Mouse (Mus musculus): ENCODE measurements around the gene Ypel4.
"Not testable (repeated sequence)": the region's sequence is repeated elsewhere in the genome, so short reads cannot be mapped to it uniquely, and the experiment has no call there.

The Ypel4 gene

DNA sequence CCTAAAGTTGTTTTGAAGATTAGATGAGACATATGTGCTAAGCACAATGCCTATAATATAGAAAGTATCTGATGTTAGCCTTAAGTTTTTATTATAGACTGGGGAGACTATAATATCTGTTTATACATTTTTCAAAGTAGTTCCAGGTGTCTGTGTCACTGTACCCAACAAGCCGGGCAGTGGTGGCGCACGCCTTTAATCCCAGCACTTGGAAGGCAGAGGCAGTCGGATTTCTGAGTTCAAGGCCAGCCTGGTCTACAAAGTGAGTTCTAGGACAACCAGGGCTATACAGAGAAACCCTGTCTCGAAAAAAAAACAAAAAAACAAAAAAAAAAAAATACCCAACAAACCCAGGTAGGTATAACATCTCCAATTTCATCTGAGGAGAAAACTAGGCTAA, 5.7 kb upstream of the Ypel4 start:
- DNase-seq, result not testable (repeated sequence)

DNA sequence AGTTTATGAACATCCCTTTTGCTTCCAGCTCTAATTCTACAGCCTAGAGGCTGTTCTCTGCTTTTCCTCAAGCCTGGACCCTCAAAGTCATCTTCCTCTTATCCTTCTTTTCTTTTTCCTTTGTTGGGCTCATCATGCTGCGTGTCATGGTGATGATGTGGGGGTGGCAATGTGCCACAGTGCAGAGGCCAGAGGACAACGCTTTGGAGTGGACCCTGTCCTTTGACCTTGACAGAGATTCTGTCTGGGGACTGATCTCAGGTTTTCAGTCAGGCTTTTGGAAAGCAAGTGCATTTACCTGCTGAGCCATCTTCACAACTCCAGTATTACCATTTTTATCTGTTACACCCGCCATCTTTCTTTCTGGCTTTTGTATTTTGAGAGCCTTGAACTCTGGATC, 2.7 kb upstream of the Ypel4 start:
- DNase-seq, result no peak

DNA sequence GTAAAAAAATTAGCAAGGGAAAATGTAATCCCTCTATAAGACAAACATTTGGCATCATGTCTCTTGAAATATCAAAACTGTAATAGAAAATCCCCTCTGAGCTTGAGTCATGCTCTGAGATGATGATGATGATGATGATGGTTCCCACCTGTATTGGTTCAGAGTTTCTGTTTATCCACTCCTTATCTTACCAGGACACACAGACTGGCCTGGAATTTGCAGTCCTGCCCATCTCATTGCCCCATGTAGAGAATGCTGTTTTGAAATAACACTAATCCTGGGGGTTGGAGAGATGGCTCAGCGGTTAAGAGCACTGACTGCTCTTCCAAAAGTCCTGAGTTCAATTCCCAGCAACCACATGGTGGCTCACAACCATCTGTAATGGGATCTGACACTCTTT, 1.5 kb upstream of the Ypel4 start:
- DNase-seq, result no peak

DNA sequence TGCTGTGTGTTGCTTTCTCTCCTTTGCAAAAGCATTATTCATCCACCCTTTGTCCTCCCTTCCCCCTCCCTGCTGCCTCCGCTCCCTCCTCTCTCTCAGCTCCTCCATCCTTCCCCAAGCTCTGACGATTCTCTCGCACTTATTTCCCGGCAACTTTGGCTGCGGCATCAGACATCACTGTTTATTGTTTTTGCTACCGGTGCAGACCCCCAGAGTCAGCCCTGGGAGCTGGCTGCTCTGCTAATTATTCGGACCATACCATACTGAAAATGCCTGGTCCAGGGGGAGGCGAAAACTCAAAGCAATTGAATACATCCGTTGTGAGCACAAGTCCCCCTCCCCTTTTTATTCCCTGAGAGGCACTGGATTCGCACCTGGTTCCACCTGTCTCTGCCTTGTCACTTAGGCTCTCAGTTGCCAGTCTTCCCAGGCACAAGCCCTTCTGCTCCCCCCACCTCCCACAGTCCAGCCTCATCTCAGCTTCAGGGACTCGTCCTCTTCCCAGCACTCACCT, 550 bp downstream of the Ypel4 start:
- peak; percentile 34 to 48 for DNase-seq

DNA sequence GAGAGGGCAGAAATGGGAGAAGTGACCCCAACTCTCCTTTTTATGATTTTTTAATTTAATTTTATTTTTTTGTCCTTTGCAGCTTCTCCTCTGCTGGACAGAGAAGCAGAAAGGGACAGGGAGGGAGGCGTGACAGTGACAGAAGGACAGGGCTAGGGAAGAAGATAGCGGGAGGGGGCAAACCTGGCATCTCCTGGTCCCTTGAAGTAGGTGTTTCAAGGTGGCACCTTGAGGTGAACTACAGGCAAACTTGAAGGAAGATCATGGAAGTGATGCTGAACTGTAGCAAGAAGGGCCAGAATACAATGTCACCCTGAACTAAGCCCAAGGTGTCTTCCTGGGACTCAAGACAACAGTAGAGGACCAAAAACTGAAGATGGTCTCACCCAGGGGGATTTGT, 1.1 kb downstream of the Ypel4 start:
- no peak for DNase-seq

DNA sequence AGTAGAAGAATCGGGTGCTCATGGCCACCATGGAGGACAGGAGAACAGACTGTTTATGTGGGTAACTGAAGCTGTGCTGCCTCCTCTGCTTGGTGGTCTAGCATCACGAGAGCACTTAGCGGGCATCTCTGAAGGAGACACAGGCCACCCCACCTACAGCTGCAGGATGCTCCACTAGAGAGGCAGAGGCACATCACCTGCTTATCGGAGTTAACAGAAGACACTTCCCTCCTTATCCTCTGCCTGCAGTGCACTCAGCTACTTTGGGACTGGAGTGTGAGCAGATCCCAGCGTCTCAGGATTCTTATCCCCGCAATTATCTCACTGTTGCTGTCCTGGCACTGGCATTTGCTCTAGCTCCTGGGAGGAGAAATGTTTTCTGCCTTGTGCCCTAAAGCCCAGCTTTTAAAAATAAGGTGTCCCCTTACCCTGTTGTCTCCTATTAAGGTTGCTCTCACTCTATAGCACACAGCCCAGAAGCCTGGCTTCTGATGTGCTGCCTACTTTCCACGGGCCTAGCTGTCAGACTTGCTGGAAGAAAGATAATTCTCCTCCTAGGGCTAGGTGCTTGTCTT, 1.6 kb downstream of the Ypel4 start:
- DNase-seq, result peak in 1 of 2 experiments; percentile 10

DNA sequence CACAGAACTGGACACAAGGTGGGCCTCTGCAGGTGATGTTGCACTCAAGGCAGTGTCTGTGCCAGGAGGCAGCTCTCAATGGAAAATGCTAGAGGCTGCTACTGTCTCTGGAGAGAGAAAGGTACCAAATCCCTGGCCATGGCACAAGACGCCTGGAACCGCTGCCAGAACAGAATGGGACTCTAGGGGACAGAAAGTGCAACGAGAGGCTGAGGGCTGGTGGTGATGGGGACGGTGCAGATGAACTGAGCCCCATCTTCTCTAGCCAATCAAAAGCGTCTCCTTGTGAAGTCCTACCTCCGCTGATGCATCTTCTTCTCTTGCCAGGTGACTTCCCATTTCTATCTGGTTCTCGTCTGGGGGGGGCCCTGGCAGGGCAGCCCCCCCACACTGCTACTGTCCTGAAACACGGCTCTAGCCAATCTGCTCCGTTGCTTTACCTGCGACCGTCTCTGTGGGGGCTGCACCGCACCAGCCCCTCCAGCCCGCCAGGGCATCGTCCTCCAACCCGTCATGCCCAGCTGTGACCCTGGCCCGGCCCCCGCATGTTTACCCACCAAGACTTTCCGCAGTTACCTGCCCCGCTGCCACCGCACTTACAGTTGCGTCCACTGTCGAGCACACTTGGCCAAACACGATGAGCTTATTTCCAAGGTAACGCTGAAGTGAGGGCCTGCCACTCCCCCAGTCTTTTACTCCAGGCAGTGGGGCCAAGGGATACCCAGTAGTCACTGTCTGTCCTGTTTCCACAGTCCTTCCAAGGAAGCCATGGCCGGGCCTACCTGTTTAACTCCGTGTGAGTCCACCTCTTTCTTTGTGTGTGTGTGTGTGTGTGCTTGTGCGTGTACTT, 2.7 kb downstream of the Ypel4 start:
- DNase-seq, result peak; percentile 36 to 55

DNA sequence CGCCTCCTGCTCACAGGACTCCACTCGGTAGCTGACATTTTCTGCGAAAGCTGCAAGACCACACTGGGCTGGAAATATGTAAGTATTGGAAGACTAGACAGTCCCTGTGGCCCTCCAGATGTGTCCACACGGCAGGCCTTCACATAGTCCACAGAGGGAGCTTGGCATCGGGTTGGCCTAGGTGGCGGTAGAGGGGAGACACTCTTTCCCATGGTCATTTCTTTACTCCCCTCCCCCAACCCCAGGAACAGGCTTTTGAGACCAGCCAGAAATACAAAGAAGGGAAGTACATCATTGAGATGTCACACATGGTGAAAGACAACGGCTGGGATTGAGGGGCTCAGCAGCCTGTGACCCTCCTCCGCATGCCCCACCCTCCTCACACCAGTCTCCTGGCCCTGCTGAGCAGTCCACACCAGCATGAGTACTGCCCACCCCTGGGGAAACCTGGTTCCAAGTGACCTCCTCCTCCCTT, 3.6 kb downstream of the Ypel4 start:
- DNase-seq, result peak; percentile 63 to 69

DNA sequence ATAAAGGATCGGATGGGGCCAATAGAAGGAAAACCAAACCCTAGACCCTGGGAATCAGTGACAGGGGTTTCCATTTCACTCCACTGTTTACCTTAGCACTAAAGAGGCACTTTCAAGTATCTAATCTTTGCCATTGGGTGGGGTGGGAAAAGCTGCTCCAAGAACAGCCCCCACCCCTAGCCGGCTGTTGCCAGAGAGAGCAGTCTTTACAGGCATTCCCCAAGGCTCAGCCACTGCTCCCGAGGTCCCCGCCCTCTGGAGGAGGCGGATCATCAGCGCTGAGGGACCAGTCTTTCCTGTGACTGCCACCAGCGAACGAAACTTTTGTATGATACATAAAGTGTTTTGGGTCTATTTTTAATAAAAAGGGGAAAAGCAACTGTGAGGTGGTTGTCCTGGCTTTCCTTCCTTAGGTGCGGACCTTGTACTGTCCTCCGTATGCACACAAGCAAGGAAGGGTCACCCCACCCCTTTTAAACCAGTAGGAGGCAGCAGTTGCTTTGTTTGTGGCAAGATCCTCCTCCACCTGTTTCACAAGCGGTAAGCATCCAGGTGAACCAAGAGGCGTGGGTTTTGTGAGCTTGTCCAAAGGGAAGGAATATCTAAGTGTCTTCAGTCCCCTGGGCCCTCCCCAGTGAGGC, 4.5 kb downstream of the Ypel4 start:
- peak; percentile 67 to 75 for DNase-seq

DNA sequence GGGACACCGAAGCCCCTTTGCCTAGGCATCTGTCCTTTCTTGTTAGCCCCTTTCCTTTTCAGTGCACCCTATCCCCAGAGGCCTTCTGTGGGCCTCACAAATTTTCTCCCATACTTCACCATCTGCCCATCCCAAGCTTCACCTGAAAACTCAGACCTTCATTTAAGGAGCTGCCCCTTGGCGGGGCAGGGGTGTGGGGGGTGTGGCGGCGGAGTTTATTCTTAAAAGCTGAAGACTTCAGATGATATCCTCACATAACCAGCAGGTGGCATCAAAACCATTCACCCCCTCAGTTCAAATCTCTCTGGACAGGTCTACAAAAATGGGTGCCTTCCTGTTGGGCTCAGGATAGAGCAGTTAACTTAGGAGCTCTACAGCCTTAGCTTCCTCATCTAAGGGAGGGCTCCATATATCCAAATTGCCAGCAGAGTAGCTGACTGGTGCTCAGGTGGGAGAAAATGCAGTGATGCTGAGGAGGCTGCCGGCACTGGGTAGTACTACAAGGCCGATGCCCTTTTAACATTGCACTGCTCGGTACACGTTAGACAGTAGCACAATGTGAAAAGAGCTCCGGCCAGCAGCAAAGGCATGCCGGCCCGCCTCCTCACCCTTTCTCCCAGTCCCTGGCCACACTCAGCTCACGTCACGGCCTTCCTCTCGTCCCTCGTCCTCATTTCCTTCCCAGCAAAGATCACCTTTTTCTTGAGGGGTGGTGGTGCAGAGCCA, 6.9 kb downstream of the Ypel4 start:
- peak; percentile 46 to 62 for DNase-seq

DNA sequence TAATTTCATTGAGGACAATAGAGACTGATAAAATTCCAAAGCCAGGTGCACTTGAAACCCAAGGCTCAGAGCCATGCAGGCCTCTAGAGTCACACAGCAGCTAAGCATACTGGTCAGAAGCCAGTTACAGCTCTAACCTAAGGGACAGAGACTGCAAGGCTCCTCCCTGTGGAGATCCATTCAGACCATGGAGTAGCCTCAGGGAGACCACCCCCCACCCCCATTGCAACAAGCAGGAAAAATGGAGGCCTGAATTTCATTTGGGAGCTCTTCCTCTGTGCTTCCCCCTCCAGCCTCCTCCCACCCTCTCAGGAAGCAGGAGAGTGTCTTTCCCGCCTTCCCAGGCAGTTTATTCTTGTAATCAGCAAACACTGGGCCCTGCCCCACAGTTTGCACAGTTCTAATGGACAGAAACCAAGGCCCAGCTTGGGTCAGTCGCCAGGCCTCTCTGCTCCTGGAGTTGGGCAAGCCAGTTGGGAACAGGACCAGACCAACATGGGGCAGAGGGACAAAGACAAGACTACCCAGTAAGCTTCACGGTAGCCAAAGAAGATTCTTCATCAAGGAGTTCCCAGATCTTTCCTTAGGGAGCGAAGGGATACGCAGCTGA, 8.1 kb downstream of the Ypel4 start:
- DNase-seq, result no peak

DNA sequence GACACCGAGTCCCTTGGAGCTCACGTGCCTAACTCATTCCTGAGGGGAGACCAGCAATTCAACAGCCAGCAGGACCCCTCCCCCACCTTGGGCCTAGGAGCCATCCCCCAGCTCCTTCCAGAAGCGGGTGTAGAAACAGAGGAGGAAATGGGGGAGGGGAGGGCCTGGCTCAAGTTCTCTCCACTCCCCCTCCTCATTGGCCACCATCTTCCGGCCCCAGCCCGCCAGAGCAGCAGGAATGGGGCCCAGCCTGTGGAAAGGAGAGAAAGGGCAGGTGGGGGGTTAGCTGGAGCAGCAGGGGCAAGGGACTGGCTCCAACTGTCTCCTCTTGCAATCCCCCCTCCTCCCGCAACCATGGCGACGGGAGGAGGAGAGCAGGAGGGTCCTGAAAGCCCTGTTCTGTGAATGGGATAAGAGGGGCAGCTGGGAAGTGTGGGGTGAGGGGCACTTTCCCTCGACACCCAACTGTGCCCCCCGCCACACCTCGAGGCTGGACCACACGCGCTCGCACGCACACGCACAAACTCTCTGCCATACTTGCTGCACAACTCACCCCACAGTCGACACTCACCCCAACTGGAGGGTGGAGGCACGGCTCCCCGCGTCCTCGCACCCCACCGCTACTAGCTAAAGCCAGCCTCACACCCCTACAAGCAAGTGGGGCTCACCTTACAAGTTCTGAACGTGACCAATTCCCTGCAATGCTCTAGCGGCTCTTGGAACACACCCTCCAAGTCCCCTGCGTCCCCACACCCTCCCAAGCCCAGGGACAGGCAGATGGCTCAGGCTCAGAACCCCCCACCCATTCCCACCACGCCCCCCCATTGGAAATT, 8.8 kb downstream of the Ypel4 start:
- DNase-seq, result peak; percentile 80 to 88

DNA sequence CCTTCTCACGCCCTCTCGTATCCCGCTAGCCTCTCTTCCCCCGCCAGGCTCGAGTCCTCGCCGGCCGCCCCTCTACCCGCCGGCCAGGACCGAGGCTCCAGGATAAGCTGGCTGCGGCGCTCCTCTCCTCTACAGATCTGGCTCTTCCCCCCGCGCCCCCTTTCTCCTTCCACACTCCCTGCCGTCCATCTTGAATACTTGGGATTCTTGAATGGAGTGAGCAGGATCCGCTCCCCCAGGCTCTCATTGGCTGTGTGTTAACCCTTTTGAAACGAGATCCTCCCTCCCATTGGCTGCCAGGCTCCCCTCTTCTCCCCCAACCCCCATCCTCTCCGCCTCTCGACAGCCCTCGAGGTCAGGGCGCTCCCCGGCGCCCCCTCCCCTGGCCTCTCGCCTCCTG, 9.7 kb downstream of the Ypel4 start, which contains the start of gene Gm19426:
TSS of gene Gm19426 (minus strand) at position 95 of the 400 bp plus-strand sequence.
- DNase-seq, result peak; percentile 86 to 91

DNA sequence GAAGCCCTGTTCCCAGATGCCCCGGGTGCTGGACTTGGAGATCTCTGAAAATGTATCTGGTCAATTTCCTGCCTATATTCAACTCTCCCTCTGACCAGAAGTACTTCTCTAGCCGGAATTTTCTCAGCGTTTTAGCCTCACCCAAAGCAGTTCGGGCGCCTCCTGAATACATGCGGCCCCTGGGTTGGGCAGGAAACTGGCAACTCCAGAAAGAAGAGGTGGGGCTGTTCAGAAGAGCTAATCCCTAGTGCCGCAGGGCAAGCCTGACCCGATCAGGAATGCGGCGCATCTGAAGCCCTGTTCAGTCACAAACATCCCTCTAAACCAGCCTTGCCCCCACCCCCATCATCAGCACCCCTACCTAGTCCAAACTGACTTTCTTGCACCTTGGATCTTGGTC, 10.3 kb downstream of the Ypel4 start:
- DNase-seq, result peak in 1 of 2 experiments; percentile 45

DNA sequence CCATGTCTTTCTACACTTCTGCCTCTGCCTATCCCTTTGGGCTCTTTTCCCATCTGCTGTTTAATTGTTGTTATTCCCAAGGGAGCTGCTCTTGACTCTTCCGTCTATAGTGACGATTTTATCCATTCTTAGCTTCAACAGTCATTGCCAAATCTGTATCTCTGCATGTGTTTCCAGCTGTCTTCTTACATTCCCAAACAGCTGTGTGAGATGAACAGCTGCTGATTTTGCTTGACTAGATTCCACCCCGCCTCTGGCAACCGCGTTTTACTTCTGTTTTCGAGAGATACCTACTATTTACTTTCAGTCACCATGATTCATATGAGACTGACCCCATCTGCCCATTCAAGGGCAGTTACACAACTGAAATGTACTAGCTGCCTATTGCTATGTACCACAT, 16.3 kb downstream of the Ypel4 start:
- DNase-seq, result peak in 1 of 2 experiments; percentile 21

DNA sequence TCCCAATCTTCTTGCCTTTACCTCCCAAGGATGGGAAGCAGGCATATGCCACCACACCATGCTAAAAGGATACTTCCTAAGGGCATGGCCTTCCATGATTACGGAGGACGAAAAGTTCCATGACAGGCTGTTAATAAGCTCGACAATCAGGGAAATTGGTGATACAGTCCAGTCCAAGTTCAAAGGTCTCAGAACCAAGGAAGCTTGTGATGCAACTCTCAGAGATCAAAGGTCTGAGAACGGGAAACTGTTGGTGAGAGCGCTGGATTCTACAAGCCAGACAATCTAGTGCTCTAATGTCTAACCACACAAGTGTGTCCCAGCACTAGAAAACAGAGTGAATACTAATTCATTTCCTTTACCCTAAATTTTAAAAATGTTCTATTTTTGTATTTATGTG, 22.4 kb downstream of the Ypel4 start:
- no peak for DNase-seq

DNA sequence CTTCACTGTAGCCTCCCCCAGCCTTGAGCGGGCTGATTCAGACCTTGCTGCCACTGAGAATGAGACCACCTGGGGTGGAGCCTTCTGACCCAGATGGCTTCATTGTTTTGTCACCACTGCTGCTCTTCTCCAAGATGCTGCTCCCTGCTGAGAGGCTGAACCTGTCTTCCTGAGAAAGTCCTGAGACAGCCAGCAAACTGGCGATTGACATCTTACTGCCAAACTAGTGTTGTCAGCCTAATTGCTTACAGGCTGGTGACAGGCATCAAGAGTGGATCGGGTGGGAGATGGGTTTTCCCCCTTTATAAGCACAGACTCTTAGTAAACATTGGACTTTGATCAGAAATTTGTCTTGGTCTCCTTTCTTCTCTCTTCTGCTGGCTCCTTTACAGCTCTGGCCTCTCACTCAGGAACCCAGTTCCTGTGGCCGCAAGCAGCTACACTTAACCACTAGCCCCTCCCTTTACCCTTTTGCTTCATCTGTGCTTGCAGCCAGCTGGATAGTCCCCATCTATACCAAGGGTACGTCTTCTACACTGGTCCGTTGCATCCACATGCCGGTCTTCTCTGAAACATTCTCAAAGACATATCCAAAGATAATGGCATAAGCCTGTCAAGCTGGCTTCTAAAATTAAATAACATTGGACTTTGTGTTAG, 23.3 kb downstream of the Ypel4 start:
- no peak for DNase-seq

DNA sequence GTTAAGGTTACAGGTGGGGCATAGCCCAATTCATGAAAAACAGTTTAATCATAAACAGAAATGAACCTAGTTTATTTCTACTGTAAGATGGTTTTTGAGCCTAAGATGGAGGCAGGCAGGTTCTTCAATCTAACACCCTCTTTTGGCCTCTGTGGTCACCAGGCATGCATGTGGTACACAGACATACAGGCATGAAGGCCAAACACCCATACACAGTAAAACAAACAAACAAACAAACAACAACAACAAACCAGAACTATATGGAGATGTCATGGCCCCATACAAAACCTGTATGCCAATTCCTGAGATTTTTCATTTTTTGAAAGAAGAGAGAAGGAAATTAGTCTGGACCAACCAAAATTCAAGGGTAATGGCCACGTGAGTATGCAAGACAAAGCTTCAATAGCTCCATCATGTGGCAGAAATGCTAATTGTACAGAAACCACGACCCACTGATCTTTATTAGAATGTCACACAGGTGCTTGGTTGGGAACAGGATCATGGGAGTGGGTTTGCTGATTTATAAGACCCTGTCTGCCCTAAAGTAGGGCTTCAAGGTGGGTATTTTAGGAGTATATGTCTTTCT, 24.8 kb downstream of the Ypel4 start:
- DNase-seq, result peak; percentile 25 to 49

DNA sequence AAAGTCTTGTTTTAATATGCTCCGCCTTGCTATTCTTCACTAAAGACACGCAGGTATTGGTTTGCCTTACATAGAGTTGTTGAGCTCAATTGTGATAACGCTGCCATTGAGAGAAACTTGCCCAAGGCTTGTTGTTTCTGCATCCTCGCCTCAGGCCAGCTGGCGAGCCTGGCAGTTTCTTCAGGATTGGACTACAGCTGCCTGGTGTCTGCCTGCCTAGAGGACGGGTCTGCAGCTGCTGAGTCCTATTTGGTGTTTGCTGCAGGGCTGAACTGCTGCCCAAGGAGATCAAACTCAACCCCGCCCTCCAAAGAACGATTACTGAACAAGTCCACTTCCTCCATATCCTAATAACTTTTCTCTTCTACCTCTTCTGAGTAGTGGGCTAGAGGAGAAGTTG, 26.9 kb downstream of the Ypel4 start:
- no peak for DNase-seq

DNA sequence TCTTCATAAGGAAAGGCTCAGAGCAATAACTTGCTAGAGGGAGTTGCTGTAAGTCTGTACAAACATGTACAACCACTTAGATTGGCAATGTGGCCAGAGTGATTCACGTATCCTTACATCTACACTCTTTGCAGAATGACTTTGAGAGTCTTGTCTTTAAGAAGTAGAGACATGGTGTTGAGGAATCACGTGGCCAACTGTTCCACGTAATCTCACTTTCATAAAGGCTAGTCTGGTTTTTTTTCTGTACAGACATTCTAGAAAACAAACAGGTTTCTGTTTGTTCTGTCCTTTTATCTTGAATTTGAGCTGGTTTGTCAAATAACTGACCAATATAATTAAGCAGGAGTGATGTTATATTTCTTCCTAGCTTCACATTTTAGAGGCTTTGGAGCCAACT, 27.5 kb downstream of the Ypel4 start:
- no peak for DNase-seq

All from kidney, postnatal 4 days (tissue).